In the genomic region with DNA sequence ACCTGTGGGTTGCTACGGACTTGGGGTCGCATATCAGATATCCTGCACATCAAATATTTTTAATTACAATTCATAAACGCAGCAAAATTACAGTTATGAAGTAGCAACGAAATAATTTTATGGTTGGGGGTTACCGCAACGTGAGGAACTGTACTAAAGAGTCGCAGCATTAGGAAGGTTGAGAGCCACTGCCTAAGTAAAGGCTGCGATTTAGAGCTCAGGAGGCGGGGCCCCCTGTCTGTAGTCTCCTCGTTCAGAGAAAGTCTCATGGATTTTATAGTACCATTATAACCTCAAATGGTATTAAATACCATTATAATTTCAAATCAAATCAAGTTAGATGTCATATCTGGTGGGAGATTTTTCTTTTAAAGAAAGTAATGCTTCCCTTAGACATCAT, we compare ENCODE assay signal across 8 mouse cellular contexts. TPM values are rescaled to one million over a fixed set of nuclear protein-coding genes. Genes with fewer than 3 reads are reported as not detected.
DNase-seq lines count a peak whose midpoint lies in the region; ATAC-seq and TF ChIP-seq lines count a peak whose summit lies in the region.

No protein-coding gene starts in this region.

- no peak overlapping the region for H3K27ac ChIP-seq in cerebellum, adult 2 months (ENCODE audit: insufficient read depth, low read length)
- H3K27ac ChIP-seq in stomach, postnatal 0 days (replicated peaks), result no peak overlapping the region

- no peaks in the 10 kb centered on the region for H3K27me3 ChIP-seq in cerebellum, adult 2 months (ENCODE audit: control insufficient read depth, insufficient read depth, low read length)
- H3K27me3 ChIP-seq in stomach, postnatal 0 days (ENCODE audit: control insufficient read depth, insufficient read depth, low read length), result no peaks in the 10 kb centered on the region

- no peak for TF ChIP-seq POLR2A in cerebellum, adult 2 months (IDR thresholded peaks at IDR 0.05; ENCODE audit: borderline replicate concordance, insufficient read depth, low read length)

- no peak for TF ChIP-seq EP300 in stomach, postnatal 0 days (optimal IDR thresholded peaks at IDR 0.05)

- peak overlapping the region; percentile 71 for H3K4me3 ChIP-seq in cerebellum, adult 2 months (replicated peaks; ENCODE audit: insufficient read depth, low read depth, low read length)
- peak overlapping the region; percentile 58 for H3K4me3 ChIP-seq in stomach, postnatal 0 days (ENCODE audit: low read depth, low read length)

- no peaks in the 10 kb centered on the region for H3K9me3 ChIP-seq in stomach, postnatal 0 days (ENCODE audit: control insufficient read depth, low read length)

- no peak for DNase-seq in cerebellum, adult 2 months
- DNase-seq in cerebellum, adult 9-10 months, result no peak
- peak; percentile 25 for DNase-seq in thymus, postnatal 0 days (ENCODE audit: low spot score)
- no peak for DNase-seq in thymus, postnatal 36 days
- peak; percentile 17 for DNase-seq in liver
- DNase-seq in stomach, postnatal 0 days (ENCODE audit: low spot score), result no peak
- no peak for DNase-seq in c-Kit-positive CD71-positive TER-119-positive erythroid progenitor cells, embryonic 14.5 days (ENCODE audit: low spot score)
- DNase-seq in right cerebral cortex, postnatal 14 days, result no peak

- no peak for TF ChIP-seq CTCF in cerebellum, adult 2 months (IDR thresholded peaks at IDR 0.05; ENCODE audit: borderline replicate concordance, insufficient read depth, low read depth, low read length)
- TF ChIP-seq CTCF in stomach, postnatal 0 days (IDR thresholded peaks at IDR 0.05; ENCODE audit: low read depth), result peak; percentile 18; the same call in 1 of the 2 replicates

- peak overlapping the region; percentile 71 for H3K9ac ChIP-seq in stomach, postnatal 0 days (ENCODE audit: low read length)

- peaks cover 5% of the 10 kb centered on the region for H3K4me1 ChIP-seq in cerebellum, adult 2 months (ENCODE audit: control insufficient read depth, insufficient read depth, low read length)
- H3K4me1 ChIP-seq in stomach, postnatal 0 days (replicated peaks; ENCODE audit: control insufficient read depth, insufficient read depth), result no peaks in the 10 kb centered on the region

- peak overlapping the region; percentile 69 for H3K4me2 ChIP-seq in stomach, postnatal 0 days (replicated peaks; ENCODE audit: low read depth)

- H3K36me3 ChIP-seq in stomach, postnatal 0 days (ENCODE audit: control insufficient read depth, insufficient read depth, low read length), result no peaks in the 10 kb centered on the region

- 1% methylated on average over 10 of the region's 10 CpGs for WGBS in cerebellum, adult 2 months
- 5% methylated on average over 10 of the region's 10 CpGs for WGBS in stomach, postnatal 0 days

- ATAC-seq in stomach, postnatal 0 days (ENCODE audit: low FRiP score, low TSS enrichment), result no peak

RNA-seq across cellular contexts. Expression of gene Dnajc12, which starts 4.7 kb away (rescaled TPM):
- 32.1 and 34.2 TPM in 2 replicates for polyA plus RNA-seq in cerebellum, adult 2 months (2012; rRNA removed)
- polyA plus RNA-seq in thymus, postnatal 0 days (2015; fragmentation: Nextera tagmentation; extraction: Ambion mirVana), result 10.7 and 11.1 TPM in 2 replicates
- 10.2 and 11.0 TPM in 2 replicates for polyA plus RNA-seq in stomach, postnatal 0 days (2015; fragmentation: Nextera tagmentation; extraction: Ambion mirVana)

RNA-seq across cellular contexts. Expression of gene Sirt1, which starts 5.5 kb away (rescaled TPM):
- polyA plus RNA-seq in cerebellum, adult 2 months (2012; rRNA removed), result 15.3 and 17.2 TPM in 2 replicates
- 8.6 and 9.5 TPM in 2 replicates for polyA plus RNA-seq in thymus, postnatal 0 days (2015; fragmentation: Nextera tagmentation; extraction: Ambion mirVana)
- polyA plus RNA-seq in stomach, postnatal 0 days (2015; fragmentation: Nextera tagmentation; extraction: Ambion mirVana), result 2.9 and 3.2 TPM in 2 replicates

RNA-seq across cellular contexts. Expression of gene Gm7075, which starts 34.6 kb away (rescaled TPM):
- polyA plus RNA-seq in cerebellum, adult 2 months (2012; rRNA removed), result not detected in 2 replicates
- polyA plus RNA-seq in thymus, postnatal 0 days (2015; fragmentation: Nextera tagmentation; extraction: Ambion mirVana), result not detected in 2 replicates
- polyA plus RNA-seq in stomach, postnatal 0 days (2015; fragmentation: Nextera tagmentation; extraction: Ambion mirVana), result not detected in 2 replicates

RNA-seq across cellular contexts. Expression of gene Ctnna3, which starts 42.9 kb away (rescaled TPM):
- 3.0 and 3.7 TPM in 2 replicates for polyA plus RNA-seq in cerebellum, adult 2 months (2012; rRNA removed)
- 0.36 and 0.48 TPM in 2 replicates for polyA plus RNA-seq in thymus, postnatal 0 days (2015; fragmentation: Nextera tagmentation; extraction: Ambion mirVana)
- 0.27 and 0.35 TPM in 2 replicates for polyA plus RNA-seq in stomach, postnatal 0 days (2015; fragmentation: Nextera tagmentation; extraction: Ambion mirVana)

Comparison
In these comparisons a context has a peak if more than half of its experiments do, and no peak if none do; other contexts are left out.
1. DNase-seq: peak in thymus, postnatal 0 days (single experiment) and liver (single experiment); none in cerebellum, adult 2 months (0 of 2), cerebellum, adult 9-10 months (single experiment), thymus, postnatal 36 days (0 of 2), stomach, postnatal 0 days (single experiment), c-Kit-positive CD71-positive TER-119-positive erythroid progenitor cells, embryonic 14.5 days (single experiment) and right cerebral cortex, postnatal 14 days (single experiment).